Mouse (Mus musculus) hindbrain, embryonic 14.5 days (tissue): ENCODE data around the gene Mmp24. TPM values are rescaled to one million over a fixed set of nuclear protein-coding genes. Genes with fewer than 3 reads are reported as not detected.
"Not testable (repeated sequence)": the region's sequence is repeated elsewhere in the genome, so short reads cannot be mapped to it uniquely, and the experiment has no call there.

Experiments
- ATAC-seq: fragments of 200-750 bp; cut with Nextera tagmentation; 2 replicates; pipeline ENCODE4 v1.8.0; 2017; ENCODE audit warnings: moderate number of reproducible peaks, mild to moderate bottlenecking, moderate TSS enrichment, moderate library complexity; ENCODE audit not compliant: low FRiP score
- DNase-seq: peaks from one replicate; pipeline ENCODE4 v3.0.0-alpha.2; 2015; ENCODE audit warnings: low spot score
- H3K27ac ChIP-seq: fragments of 300-500 bp; sonication (generic); 2 replicates; pipeline ENCODE4 v1.5.1; 2014; ENCODE audit warnings: mild to moderate bottlenecking, moderate library complexity
- H3K27me3 ChIP-seq: fragments of 300-500 bp; sonication (generic); 2 replicates; pipeline ENCODE4 v1.6.1; 2014; ENCODE audit warnings: mild to moderate bottlenecking, low read length, mixed read lengths; ENCODE audit not compliant: control insufficient read depth, insufficient read depth
- H3K36me3 ChIP-seq: fragments of 300-500 bp; sonication (generic); replicated peaks from 2 replicates; pipeline ENCODE4 v1.6.1; 2014; ENCODE audit not compliant: control insufficient read depth, insufficient read depth
- H3K4me1 ChIP-seq: fragments of 300-500 bp; sonication (generic); replicated peaks from 2 replicates; pipeline ENCODE4 v1.6.1; 2014; ENCODE audit warnings: antibody characterized with exemption, low read length, mixed read lengths; ENCODE audit not compliant: control insufficient read depth, insufficient read depth
- H3K4me2 ChIP-seq: fragments of 300-500 bp; sonication (generic); replicated peaks from 2 replicates; pipeline ENCODE4 v1.6.1; 2014; ENCODE audit warnings: mild to moderate bottlenecking, moderate library complexity
- H3K4me3 ChIP-seq: fragments of 300-500 bp; sonication (generic); replicated peaks from 2 replicates; pipeline ENCODE4 v1.5.1; 2014; ENCODE audit warnings: mild to moderate bottlenecking, low read length
- H3K9ac ChIP-seq: fragments of 300-500 bp; sonication (generic); 2 replicates; pipeline ENCODE4 v1.6.1; 2014
- H3K9me3 ChIP-seq: fragments of 300-500 bp; sonication (generic); 2 replicates; pipeline ENCODE4 v1.6.1; 2016; ENCODE audit warnings: low read length; ENCODE audit not compliant: control insufficient read depth
- WGBS: fragments of 180-500 bp; shearing (Covaris S2); extraction: QIAGEN DNeasy Blood & Tissue Kit; methylation state at CpG from one replicate; pipeline ENCODE4 v1.1.7; 2014; 5-methylcytosine and 5-hydroxymethylcytosine counted together
- polyA plus RNA-seq: library from polyadenylated mRNA; unstranded; fragments of >200 nt; fragmentation: Nextera tagmentation; extraction: Ambion mirVana; gene quantifications from 2 replicates; pipeline ENCODE4 v1.2.1, GENCODE M21; 2014

The Mmp24 gene
- 17.9 and 20.7 TPM in 2 replicates for polyA plus RNA-seq

DNA sequence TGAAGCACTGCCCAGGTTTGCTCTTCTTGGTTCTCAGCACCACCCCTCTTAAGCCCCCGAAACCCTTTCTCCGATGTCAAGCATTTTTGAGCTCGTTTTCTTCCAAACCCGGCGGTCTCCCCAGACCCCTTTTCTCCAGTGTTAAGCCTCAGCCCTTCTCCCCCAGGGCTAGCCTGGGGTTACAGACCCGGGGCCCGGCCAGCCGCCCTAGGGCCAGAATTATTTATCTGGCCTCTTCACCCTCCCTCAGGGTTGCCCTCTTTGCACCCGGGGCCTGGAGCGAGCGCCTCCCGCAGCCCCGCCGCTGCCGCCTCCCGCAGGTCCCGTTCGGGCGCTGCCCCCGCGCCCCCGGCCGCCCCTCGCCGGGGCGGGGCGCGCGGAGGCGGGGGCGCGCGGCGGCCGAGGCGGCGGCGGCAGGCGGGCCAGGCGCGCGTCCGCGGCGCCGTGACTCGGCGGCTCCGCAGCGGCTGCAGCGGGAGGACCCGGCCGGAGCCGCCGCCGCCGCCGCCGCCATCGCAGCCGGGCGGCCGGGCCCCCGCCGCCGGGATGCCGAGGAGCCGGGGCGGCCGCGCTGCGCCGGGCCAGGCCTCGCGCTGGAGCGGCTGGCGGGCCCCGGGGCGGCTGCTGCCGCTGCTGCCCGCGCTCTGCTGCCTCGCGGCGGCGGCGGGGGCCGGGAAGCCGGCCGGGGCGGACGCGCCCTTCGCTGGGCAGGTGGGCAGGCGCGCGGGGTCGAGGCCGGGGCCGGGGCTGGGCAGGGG is at the start of gene Mmp24:
Mmp24 (plus strand) TSS at position 416 of the 758 bp plus-strand sequence.
- 3% methylated on average over 38 of the region's 100 CpGs for WGBS
- Histone ChIP-seq H3K27me3 (no peaks in the 10 kb centered on the region), H3K27ac (peak within 1 kb of the TSS; percentile 93), H3K9me3 (no peaks in the 10 kb centered on the region), H3K36me3 (no peaks in the 10 kb centered on the region), H3K4me1 (peaks cover 26% of the 10 kb centered on the region), H3K4me2 (peak within 1 kb of the TSS; percentile 79), H3K9ac (peak within 1 kb of the TSS; percentile 96), H3K4me3 (peak within 1 kb of the TSS; percentile 79)
- DNase-seq (no peak), ATAC-seq (0 out of 2 replicates have a peak, but pooled peaks have one; percentile 3)

DNA sequence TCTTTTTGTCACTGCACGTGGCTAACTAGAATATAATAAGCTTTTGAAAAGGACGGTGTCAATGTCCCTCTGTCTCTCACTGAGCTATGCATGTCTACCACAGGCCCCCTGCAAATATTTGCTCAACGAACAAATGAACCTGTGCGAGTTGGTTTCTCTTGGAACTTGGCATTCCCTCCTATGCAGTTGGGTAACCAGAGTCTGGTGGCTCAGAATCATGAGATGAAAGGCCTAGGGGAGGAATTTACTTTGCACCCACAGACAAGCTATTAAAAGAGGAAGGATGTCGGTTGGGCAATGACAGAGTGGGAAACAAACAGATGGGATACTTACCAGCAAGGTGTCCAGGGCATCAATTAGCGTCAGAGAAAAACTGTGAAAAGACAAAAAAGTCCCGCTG is 48.8 kb upstream of the Mmp24 start:
- peaks cover 48% of the 10 kb centered on the region for H3K36me3 ChIP-seq
- H3K27ac ChIP-seq = no peak overlapping the region
- no peak overlapping the region for H3K4me3 ChIP-seq
- no peak for ATAC-seq
- peaks cover 7% of the 10 kb centered on the region for H3K4me1 ChIP-seq
- no peak overlapping the region for H3K4me2 ChIP-seq
- WGBS = 88% methylated on average over 7 of the region's 7 CpGs
- DNase-seq = no peak
- no peaks in the 10 kb centered on the region for H3K9me3 ChIP-seq
- no peaks in the 10 kb centered on the region for H3K27me3 ChIP-seq
- no peak overlapping the region for H3K9ac ChIP-seq

DNA sequence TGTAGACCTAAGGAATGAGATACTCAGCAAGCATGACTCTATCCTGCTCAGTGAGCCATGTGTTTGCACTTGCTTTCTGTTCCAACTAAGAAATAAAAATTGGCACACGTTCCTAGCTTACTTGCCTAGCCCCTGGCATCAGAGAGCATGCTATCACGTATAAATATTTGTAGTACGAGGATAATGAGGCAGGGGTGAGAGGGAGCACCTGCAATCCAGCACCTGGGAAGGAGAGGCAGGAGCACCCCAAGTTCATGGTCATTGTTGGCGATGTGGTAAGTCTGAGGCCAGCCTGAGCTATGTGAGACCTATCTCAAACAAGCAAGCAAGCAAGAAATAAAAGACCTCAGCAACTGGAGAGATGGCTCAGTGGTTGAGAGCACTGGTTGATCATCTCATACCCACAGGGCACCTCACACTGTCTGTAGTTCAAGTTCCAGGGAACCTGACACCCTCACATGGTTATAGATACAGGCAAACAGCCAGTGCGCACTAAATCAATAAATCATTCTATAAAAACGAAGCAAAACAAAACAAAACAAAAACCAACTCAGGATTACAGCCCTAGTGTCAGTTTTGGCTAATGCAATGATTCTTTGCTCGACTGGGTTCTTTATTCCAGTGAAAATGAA is 47.3 kb upstream of the Mmp24 start:
- ATAC-seq (no peak), DNase-seq (no peak)
- H3K9me3 ChIP-seq = no peaks in the 10 kb centered on the region
- H3K27ac ChIP-seq = no peak overlapping the region
- H3K4me3 ChIP-seq = peak overlapping the region; percentile 77; the same call in 1 of the 2 replicates
- H3K9ac ChIP-seq = no peak overlapping the region
- H3K27me3 ChIP-seq = no peaks in the 10 kb centered on the region
- 88% methylated on average over 7 of the region's 7 CpGs for WGBS
- H3K4me2 ChIP-seq = peak overlapping the region; percentile 88; the same call in 1 of the 2 replicates
- H3K4me1 ChIP-seq = peaks cover 7% of the 10 kb centered on the region
- peaks cover 35% of the 10 kb centered on the region for H3K36me3 ChIP-seq

DNA sequence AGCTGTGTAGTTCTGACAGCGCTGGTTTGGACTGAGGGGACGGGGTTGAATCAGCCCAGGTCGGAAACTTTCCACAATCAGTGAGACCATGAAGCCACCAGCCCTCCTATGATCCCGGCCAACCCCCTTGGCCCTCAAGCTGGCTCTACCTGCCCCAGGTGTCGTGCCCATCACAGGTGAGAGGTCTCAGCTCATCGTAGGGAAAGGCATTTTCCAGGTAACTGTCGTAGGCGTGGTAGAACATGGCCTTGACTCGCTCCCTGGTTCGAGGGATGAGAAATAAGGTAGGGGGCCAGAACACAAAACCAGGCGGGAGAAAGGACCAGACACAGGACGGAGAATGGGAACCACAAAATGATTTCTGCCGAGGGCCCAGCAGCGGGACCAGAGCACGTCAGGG is 46.4 kb upstream of the Mmp24 start:
- H3K27me3 ChIP-seq = no peaks in the 10 kb centered on the region
- no peak overlapping the region for H3K27ac ChIP-seq
- H3K4me3 ChIP-seq = peak overlapping the region; percentile 77
- peaks cover 7% of the 10 kb centered on the region for H3K4me1 ChIP-seq
- no peak for ATAC-seq
- WGBS = 4% methylated on average over 15 of the region's 15 CpGs
- peaks cover 26% of the 10 kb centered on the region for H3K36me3 ChIP-seq
- H3K9ac ChIP-seq = peak overlapping the region; percentile 86
- no peaks in the 10 kb centered on the region for H3K9me3 ChIP-seq
- no peak for DNase-seq
- peak overlapping the region; percentile 88 for H3K4me2 ChIP-seq

DNA sequence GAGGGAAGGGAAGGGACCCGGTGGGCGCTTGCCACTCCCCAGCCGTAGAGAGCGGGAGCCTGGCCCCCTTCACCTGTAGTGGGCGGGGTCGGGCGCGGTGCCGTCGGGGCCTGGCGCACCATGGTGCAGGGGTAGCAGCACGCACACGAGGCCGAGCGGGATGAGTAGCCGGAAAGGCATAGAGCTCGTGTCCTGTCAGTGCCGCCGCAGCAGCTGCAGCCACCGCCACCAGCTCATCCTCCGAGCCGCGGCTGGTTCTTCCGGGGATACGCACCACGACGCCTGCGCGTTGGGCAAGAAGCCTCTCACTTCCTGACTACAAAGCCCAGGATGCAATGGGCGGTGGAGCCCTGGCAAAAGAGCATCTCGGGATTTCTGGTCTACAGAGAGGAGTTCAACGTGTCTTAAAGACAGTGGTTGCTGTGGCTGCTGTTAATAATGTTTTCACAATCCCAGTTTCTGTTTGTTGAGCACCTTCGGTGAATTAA is 45.9 kb upstream of the Mmp24 start, which contains the start of gene Edem2:
Edem2 (minus strand) TSS at position 318 of the 488 bp plus-strand sequence.
- ATAC-seq = peak; percentile 95
- Histone ChIP-seq H3K9me3 (no peaks in the 10 kb centered on the region), H3K4me3 (peak within 1 kb of the TSS; percentile 77), H3K36me3 (peaks cover 22% of the 10 kb centered on the region), H3K9ac (peak within 1 kb of the TSS; percentile 86), H3K27me3 (no peaks in the 10 kb centered on the region), H3K27ac (0 out of 2 replicates have a peak within 1 kb of the TSS, but pooled peaks have one; percentile 38), H3K4me2 (peak within 1 kb of the TSS; percentile 88), H3K4me1 (peaks cover 7% of the 10 kb centered on the region)
- peak; percentile 95 for DNase-seq
- under 1% methylated on average over 32 of the region's 33 CpGs for WGBS

DNA sequence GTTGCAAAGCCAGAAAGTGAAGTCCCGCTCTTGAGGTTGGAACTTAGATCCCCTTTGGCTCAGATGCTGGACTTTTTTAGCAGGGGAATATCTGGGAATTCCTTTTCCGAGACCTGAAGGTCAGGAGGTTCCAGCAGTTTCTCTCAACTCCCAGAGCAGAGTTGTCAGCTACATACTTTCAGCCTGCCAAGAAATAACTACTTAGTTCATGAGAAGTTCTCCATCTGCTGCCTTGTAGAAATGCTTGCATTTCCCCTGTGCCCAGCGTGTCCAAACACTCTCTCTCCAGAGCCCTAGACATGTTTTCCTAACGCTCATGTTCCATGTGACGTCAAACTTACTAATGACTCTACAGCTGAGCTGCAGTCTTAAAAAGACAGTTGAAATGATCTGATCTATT is 40.1 kb upstream of the Mmp24 start:
- ATAC-seq = no peak
- Histone ChIP-seq H3K4me1 (no peaks in the 10 kb centered on the region), H3K4me2 (no peak overlapping the region), H3K9ac (no peak overlapping the region), H3K9me3 (no peaks in the 10 kb centered on the region), H3K36me3 (no peaks in the 10 kb centered on the region), H3K4me3 (no peak overlapping the region), H3K27me3 (no peaks in the 10 kb centered on the region), H3K27ac (no peak overlapping the region)
- no peak for DNase-seq
- WGBS = 82% methylated on average over 5 of the region's 5 CpGs

DNA sequence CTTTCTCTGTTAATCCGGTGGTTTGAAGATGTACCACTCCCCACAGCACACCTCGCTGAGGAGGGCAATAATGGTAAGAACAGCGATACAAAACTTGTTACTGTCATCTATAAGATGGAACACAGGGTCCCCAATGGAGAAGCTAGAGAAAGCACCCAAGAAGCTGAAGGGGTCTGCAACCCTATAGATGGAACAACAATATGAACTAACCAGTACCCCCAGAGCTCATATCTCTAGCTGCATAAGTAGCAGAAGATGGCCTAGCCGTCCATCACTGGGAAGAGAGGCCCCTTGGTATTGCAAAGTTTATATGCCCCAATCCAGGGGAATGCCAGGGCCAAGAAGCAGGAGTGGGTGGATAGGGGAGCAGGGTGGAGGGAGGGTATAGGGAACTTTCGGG is 39.4 kb upstream of the Mmp24 start, which contains the start of gene Gm17581:
Gm17581 (minus strand) TSS at position 101 of the 400 bp plus-strand sequence.
- not testable (repeated sequence) for H3K4me1 ChIP-seq, H3K27me3 ChIP-seq, ATAC-seq, H3K9me3 ChIP-seq, H3K4me3 ChIP-seq, H3K4me2 ChIP-seq, H3K36me3 ChIP-seq, H3K27ac ChIP-seq, H3K9ac ChIP-seq, DNase-seq
- 88% methylated on average over 5 of the region's 5 CpGs for WGBS

DNA sequence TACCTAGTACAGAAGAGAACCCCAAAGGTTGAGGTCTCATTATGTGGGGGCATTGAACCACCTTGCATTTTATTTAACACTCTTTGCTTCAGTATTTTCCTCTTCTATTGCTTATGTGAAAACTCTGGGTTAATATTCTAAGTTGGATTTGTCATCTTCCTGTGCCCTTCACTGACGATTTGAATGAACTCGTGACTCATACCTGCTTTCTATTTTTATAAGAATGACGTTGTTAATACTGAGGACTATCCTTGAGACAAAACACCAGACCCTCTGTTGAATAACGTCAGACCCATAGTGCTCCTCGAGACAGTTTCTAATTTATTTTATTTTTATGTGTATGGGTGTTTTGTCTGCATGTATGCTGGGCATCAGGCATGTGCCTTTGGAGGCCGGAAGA is 38.2 kb upstream of the Mmp24 start:
- H3K9me3 ChIP-seq = no peaks in the 10 kb centered on the region
- no peak overlapping the region for H3K4me2 ChIP-seq
- ATAC-seq = no peak
- H3K9ac ChIP-seq = no peak overlapping the region
- no peak overlapping the region for H3K27ac ChIP-seq
- H3K36me3 ChIP-seq = no peaks in the 10 kb centered on the region
- H3K27me3 ChIP-seq = no peaks in the 10 kb centered on the region
- DNase-seq = no peak
- no peak overlapping the region for H3K4me3 ChIP-seq
- H3K4me1 ChIP-seq = no peaks in the 10 kb centered on the region
- 89% methylated on average over 6 of the region's 6 CpGs for WGBS

DNA sequence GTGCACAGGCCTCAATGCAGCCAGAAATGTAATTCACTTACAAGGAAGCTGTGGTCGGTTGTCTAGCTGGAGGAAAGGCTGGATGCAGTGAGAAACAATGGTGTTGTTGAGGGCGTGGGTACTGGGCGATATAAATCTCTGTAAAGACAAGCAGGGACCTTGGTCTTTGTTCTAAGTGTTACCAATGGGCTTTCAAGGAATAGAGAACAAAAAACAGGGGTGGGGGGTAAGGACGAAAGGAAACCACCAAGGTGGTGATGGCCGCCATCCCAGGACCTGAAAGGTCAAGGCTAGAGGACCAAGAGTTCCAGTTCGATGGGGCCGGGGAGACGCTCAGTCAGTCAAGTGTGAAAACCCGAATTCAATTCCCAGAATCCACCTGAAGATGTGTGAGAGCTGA is 37.3 kb upstream of the Mmp24 start:
- ATAC-seq = no peak
- H3K4me2 ChIP-seq = no peak overlapping the region
- H3K4me1 ChIP-seq = no peaks in the 10 kb centered on the region
- no peaks in the 10 kb centered on the region for H3K36me3 ChIP-seq
- DNase-seq = no peak
- no peaks in the 10 kb centered on the region for H3K9me3 ChIP-seq
- H3K9ac ChIP-seq = no peak overlapping the region
- no peaks in the 10 kb centered on the region for H3K27me3 ChIP-seq
- no peak overlapping the region for H3K4me3 ChIP-seq
- H3K27ac ChIP-seq = no peak overlapping the region
- 67% methylated on average over 9 of the region's 9 CpGs for WGBS
